Mouse (Mus musculus): ENCODE results near the gene Cbfa2t2.

Gene Cbfa2t2

DNA sequence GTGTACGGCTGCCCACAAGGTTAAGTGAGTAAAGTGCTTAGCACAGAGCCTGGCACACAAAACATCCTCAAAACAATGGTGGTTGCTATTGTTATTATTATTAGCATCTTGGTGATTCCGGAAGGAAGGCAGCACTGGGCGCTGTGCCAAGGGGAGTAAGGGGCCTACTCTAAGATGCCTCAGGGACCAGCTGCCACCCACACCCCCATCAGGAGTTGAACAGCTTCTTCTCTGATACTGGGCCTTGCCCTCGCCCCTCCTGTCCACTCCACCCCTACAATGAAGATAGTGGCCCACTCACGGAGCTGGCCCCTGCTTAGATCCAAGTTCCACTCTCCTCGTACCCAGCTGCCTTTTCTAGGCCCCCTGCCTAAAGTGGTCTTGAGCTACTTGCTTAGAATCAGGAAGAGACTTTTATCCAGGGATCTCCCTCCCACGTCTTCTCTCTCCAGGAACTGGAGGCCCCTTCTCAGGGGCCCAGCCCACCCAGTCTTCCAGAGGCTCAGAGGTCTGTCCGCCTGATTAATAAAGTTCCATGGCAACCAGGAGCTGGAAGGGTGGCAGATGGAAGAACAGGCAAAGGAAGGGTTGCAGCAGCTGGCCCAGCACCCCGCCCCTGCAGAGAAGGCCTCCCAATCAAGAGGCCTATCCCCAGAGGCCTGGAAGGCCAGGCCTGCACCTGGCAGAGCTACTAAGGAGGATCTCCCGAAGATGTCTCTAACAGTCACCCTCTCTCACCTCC lies 132.2 kb downstream of the Cbfa2t2 start:
- no peak for DNase-seq (ENCODE audit: low spot score in 2 of 2)

DNA sequence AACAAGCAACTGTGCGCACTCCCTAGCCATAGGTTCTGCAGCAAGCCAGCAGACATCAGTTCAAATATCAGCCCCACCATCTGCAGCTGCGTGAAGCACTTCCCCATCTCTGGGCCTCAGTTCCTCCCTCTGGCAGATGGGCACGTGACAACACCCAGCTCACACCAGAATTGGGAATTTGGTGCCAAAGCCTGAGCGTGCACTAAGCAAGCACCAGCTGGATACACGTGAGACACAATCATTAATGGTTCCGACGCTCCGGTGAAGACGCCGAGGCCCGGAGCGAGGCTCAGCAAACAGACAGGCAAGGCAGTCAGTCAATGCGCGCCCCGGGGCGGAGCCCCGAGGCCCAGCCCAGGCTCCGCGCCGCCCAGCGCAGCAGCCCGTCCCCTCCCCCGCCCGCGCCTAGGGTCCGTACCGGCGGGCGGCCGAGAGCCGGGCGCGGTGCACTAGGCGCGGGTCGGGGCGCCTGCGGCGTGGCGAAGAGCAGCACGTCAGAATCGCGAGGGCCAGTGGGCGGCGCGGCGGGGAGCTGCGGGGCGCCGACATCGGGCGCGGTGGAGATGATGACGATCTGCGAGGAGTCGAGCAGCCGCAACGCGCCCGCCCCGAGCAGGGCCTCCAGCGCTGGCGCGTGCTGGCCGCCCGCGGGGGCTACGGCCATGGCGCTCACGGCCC lies 132.9 kb downstream of the Cbfa2t2 start:
- DNase-seq (ENCODE audit: low spot score in 2 of 2): peak in 1 of 2 experiments; percentile 39

DNA sequence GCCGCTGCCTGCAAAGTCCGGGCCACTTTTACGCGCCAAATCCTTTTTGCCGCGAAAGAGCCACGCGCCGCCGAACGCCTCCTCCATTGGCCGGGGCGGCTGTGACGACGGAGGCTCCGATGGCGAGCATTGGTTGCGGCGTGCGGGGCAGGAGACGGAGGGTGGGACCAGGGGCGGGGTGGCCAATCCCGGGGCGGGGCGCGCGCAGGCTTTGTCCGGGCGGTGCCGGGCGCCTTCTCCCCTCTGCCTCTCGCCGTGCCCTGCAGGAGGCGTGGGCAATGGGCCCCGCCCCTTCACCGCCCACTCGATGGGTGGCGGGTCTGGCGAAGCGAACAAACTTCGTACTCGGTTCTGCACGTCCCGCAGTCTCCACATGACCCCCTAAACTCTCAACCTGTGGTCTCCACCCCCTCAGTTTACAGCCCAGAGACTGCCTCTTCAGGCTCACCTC lies 133.6 kb downstream of the Cbfa2t2 start, which contains the start of gene E2f1:
E2f1 (minus strand) TSS at position 57 of the 451 bp plus-strand sequence.
- DNase-seq (ENCODE audit: low spot score in 2 of 2): peak; percentile 91 to 93

DNA sequence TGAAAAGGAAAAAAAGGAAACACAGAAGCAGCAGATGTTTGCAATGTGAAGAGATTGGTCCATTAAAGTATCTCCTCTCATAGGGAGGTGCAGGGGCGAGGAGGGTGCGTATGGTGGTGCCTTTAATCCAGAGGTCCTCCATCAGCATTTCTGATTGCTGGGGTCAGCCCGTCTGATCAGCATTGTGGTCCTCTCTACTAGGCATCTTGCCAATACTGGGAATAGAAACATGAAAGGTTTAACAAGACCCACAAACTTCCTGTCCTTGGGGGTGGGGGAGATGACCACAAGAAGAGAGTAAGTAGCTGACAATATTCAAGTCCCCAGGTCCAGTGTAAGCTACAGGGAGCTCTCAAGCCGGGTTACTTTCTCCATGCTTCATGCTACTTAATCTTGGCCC lies 134.4 kb downstream of the Cbfa2t2 start:
- no peak for DNase-seq (ENCODE audit: low spot score in 2 of 2)

DNA sequence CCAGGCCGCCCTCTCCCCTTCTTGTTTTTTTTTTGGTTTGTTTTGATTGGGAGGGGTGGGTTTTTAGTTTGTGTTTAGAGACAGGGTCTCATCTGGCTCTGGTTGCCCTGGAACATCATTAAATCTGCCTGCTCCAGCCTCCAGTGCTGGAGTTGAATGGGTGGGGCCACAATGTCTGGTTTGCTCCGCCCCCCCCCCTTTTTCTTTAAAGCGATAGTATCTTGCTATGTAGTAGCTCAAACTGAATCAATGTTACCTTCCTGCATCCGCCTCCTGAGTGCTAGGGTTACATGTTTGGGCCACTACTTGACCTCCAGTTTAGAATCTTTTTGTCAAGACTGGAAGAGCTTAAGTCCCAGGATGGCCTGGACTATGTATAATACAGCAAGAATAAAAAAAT lies 135.0 kb downstream of the Cbfa2t2 start:
- DNase-seq (ENCODE audit: low spot score in 2 of 2): no peak

DNA sequence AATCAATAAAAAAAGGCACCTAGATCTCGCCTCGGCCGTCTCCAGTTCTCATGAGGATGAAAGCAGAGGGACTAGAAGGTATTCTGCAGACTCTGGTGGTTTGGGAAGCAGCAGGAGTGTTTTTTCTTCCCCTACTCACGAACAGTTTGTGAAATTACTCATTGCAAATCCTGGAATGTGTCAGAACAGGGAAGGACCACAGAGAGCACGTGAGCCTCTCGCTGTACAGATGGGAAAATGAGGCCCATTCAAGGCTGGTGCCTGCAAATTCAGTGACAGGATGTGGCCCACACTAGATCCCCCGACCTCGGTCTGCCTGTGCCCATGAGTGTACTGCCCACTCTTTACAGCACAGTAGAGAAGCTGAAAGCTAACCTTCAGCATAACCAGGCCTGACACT lies 135.7 kb downstream of the Cbfa2t2 start:
- no peak for DNase-seq (ENCODE audit: low spot score in 2 of 2)

DNA sequence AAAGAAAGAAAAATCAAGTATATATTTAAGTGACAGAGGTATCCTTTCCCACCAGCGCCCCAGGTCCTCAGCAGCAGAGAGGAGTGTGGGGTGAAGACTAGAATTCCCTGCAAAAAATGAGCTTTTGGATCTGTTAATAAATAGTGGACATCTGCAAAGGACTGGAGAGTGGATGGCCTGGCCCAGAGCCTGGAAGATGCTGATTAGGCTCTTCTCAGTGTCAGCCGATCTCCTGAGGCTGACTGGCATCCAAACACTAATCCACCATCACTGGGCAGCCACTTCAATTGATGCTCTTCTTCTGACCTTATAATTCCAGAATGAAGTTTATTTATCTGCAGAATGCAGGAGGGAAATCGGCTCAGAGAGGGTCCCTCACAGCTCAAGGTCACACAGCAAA lies 136.7 kb downstream of the Cbfa2t2 start:
- DNase-seq (ENCODE audit: low spot score in 2 of 2): no peak

DNA sequence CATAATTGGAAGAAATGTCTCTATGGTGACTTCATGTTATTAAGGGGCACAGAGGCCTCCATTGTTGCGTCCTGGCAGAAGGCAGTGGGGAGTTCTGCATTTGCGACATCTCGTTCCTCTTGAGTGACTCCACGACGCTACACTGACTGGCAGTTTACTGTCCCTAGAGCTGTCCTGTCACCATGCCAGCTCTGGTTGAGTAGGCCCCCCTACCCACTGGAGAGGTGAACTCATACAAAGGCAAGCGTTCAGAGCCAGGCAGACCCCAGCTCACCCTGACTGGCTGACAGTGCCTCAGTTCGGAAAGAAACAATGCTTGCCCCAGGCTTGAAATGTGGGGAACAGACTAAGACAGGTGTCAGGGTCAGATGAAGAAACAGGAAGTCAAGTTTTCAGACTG lies 138.0 kb downstream of the Cbfa2t2 start:
- no peak for DNase-seq (ENCODE audit: low spot score in 2 of 2)

DNA sequence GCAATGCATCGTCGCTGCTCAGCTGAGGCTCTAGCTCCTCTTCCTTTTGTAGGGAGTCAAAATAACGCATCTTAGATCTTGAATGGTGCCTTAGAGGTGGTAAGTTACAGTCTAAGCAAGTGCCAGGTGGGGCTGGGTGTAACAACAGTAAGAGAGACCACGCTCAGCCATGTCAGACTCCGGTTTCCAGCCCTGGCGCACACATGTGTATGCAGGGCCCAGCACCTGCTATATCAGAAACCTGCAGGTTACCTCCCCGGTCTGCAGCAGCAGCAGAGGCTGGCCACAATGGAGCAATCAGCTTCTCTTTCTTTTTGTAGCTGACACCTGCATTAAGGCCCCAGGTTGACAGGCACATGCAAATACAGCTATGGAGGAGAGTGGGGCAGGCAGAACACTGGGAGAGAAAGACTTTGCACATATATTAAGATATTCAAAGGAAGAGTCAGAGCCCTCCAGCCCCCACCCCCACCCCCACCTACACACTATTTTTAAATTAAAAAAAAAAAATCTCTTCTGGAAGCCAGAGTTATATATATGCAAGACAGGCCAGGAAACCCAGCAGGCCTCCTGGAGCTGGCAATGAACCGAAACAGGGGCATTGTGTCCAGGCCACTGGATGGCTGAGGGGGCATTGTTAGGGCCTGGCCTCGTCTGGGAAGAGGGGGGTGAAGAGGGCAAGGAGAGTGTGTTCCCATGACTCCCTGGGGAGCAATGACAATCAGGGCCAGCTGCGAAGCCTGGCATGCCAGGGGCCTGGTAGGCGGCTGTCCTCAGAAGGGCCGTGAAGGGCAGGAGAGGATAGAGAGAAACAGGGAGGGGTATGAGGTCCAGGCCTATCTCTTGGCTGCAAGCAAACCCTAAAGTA lies 140.8 kb downstream of the Cbfa2t2 start:
- no peak for DNase-seq (ENCODE audit: low spot score in 2 of 2)

DNA sequence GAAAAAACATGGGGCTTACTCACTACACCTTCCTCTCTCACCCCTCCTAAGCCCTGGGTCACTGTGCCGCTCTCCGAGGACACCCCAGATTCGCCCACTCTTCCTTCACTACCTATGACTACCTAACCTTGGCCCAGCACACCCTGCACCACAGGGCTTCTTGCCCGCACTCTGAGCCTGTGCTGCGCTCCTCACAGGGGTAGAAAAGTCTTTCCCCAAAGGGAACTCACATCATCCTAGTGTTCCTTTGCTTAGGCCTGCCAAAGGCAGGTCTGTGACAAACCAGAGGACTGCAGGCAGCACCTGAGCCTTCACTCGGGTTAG lies 141.4 kb downstream of the Cbfa2t2 start:
- DNase-seq (ENCODE audit: low spot score in 2 of 2): no peak

DNA sequence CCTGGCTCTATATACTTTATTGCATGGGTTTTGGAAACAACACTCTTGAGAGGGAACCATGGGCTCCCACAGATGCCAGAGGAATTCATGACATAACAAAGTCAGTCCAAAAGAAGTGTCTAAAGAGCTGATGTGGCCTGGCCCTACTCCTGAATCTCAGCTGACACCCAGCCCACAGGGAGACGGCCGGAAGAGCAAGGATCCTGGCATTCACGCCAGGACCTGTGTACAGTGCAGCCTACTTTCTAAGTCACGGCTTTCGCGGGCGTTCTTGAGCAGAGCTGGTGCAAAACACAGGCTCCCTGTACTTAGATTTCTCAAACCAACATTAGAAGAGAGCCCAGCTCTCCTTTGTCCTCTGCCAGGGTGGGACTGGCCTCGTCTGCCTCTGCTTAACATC lies 144.3 kb downstream of the Cbfa2t2 start:
- DNase-seq (ENCODE audit: low spot score in 2 of 2): no peak

DNA sequence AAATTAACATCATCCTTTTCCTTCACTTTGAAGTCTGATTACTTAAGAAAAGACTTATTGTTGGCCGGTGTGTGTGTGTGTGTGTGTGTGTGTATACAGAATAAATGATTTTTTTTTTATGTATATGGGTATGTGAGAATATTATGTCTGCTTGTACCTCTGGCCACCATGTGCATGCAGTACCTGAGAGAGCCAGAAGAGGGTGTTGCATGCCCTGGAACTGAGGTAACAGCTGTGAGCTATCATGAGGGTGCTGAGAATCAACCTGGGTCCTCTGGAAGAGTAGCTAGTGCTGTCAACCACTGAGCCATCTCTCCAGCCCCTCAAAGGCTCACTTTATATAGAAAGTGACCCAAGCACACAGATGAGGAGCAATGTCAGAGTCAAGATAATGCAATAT lies 145.1 kb downstream of the Cbfa2t2 start:
- DNase-seq (ENCODE audit: low spot score in 2 of 2): no peak

DNA sequence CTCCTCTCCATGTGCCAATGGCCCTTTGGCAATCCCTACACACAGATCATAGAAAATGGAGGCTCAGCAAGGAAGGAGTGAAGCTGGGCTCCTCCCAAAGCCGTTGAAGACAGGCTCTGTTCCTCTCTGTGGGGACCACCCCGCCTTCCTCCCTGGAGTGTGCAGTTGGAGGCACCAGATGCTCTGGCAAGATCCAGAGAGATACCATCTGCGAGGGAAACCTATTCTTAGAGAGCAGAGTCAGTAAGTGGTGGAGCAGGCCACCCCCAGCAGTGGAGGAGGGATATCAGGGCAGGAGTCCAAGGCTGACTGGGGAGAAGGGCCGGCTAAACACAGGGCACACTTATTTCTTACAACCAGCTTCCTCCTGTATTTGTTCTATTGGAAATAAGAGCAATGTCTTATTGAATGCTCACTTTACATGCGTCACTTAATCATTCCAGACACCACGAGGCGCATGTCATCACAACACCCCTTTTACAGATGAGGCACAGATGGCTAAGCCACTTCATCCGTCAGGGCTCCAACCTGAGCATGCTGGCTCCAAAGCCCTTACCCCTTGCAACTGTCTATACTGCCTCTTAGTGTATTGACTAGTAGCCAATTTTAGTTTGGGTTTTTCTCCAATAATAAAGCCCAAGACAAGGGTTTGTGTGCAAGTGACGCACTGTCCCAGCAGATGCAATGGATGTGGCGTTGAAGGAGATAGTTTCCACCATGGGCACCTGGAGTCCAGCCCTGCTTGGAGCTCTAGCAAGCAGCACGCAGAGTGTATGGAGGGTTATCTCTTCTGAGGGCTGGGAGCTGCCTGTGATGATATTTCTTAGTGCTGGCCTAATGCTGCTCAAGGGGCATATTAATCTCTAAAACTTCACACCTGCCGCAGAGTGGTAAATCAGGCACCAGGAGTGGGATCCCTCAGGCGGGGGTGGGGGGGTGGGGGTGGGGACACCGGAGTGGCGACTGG lies 147.9 kb downstream of the Cbfa2t2 start:
- DNase-seq (ENCODE audit: low spot score in 2 of 2): peak; percentile 92 to 94

DNA sequence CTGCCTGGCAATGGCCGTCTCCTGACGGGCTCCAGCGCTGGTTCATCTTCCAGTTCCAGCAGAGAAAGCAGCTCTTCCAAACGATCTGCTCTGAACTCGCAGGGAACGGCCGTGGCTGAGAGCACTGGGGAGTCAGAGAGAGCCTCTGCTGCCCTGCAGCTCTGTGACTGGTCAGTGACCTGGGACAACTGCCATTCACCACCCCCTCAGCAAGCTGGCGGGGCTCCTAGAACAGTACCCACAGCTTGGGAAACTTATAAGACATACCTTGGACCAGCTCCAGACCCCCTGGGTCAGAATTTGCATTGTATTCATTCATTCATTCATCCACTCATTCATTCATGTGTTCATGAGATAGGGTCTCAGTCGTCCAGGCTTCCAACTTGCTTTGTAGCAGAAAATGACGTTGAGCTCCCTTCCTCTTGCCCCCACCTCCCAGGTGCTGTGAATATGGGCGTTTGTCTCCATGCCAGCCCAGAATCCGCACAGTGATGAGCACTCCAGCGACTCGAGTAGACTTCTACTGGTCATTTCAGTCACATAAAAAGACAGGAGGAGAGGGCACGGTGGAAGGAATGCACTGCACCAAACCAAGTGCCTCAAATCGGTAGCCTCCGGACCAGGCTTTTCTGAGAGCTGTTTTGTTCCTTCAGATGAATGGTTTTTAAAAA lies 148.8 kb downstream of the Cbfa2t2 start:
- DNase-seq (ENCODE audit: low spot score in 2 of 2): no peak

DNA sequence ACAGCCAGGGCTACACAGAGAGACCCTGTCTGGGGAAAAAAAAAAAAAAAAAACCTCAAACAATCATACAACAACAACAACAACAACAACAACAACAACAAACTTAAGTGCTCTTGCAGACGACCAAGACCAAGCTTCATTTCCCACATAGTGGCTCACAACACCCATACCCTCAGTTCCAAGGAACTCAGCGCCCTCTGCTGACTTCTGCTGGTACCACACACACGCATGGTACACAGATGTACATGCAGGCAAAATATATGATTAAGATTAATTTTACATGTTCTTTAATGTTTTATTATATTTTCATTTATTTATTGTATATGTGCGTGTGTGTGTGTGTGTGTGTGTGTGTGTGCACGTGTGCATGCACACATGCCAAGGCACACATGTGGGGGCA lies 150.1 kb downstream of the Cbfa2t2 start:
- no peak for DNase-seq (ENCODE audit: low spot score in 2 of 2)
